Comparison of ENCODE assay signal across 8 mouse cellular contexts in the genomic region with DNA sequence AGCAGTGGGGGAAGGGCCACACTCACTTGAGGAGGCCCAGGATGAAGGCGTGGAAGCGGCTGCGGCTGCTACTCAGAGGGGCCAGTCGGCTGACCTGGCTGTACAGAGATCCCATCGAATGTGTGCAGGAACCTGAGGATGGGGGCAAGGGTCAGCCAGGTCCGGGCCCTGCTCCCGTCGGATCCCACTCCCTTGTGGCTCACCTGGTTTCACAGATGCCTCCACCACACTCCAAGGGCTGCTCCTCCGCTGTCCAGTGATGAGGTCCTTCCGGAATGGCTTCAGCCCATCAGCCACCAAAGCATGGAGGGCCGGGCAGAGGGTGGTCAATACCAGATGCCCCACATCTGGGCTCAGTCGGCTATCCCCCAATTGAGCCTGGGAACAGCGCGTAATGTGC. TPM values are rescaled to one million over a fixed set of nuclear protein-coding genes. Genes with fewer than 3 reads are reported as not detected.
DNase-seq lines count a peak whose midpoint lies in the region; ATAC-seq and TF ChIP-seq lines count a peak whose summit lies in the region.

No protein-coding gene starts in this region.

- no peak for TF ChIP-seq CTCF in kidney, adult 2 months (conservative IDR thresholded peaks at IDR 0.05; ENCODE audit: insufficient read depth, insufficient read length, low read depth, low read length)

- no peak overlapping the region for H3K9ac ChIP-seq in hindbrain, embryonic 14.5 days
- peak overlapping the region; percentile 83; the same call in 1 of the 2 replicates for H3K9ac ChIP-seq in midbrain, embryonic 13.5 days (replicated peaks)

- H3K9me3 ChIP-seq in embryonic facial prominence, embryonic 10.5 days: no peaks in the 10 kb centered on the region
- H3K9me3 ChIP-seq in hindbrain, embryonic 14.5 days (ENCODE audit: control insufficient read depth, low read length): no peaks in the 10 kb centered on the region
- no peaks in the 10 kb centered on the region for H3K9me3 ChIP-seq in midbrain, embryonic 13.5 days

- no peaks in the 10 kb centered on the region for H3K27me3 ChIP-seq in kidney, adult 2 months (replicated peaks; ENCODE audit: control insufficient read depth, insufficient read depth, low read length)
- peaks cover 62% of the 10 kb centered on the region for H3K27me3 ChIP-seq in embryonic facial prominence, embryonic 10.5 days (replicated peaks; ENCODE audit: low read depth, poor library complexity, severe bottlenecking)
- H3K27me3 ChIP-seq in hindbrain, embryonic 14.5 days (ENCODE audit: control insufficient read depth, insufficient read depth, low read length): no peaks in the 10 kb centered on the region
- peaks cover 25% of the 10 kb centered on the region for H3K27me3 ChIP-seq in midbrain, embryonic 13.5 days

- H3K36me3 ChIP-seq in kidney, adult 2 months (ENCODE audit: control insufficient read depth, insufficient read depth, low read length): no peaks in the 10 kb centered on the region
- H3K36me3 ChIP-seq in embryonic facial prominence, embryonic 10.5 days (replicated peaks): peaks cover 39% of the 10 kb centered on the region
- H3K36me3 ChIP-seq in hindbrain, embryonic 14.5 days (replicated peaks; ENCODE audit: control insufficient read depth, insufficient read depth): peaks cover 54% of the 10 kb centered on the region
- H3K36me3 ChIP-seq in midbrain, embryonic 13.5 days: peaks cover 49% of the 10 kb centered on the region

- intact Hi-C loops in left cerebral cortex, postnatal 10 days (cut with DNase I): no loop called here

- no peak for TF ChIP-seq POLR2A in kidney, adult 2 months (IDR thresholded peaks at IDR 0.05; ENCODE audit: low read depth, low read length)

- no peak overlapping the region for H3K27ac ChIP-seq in kidney, adult 2 months (ENCODE audit: insufficient read depth, low read depth, low read length)
- H3K27ac ChIP-seq in embryonic facial prominence, embryonic 10.5 days (replicated peaks): 0 out of 2 replicates have a peak overlapping the region, but pooled peaks have one; percentile 81
- no peak overlapping the region for H3K27ac ChIP-seq in hindbrain, embryonic 14.5 days
- no peak overlapping the region for H3K27ac ChIP-seq in midbrain, embryonic 13.5 days

- no peak for DNase-seq in kidney, adult 2 months
- DNase-seq in kidney, adult 11 months: no peak
- DNase-seq in embryonic facial prominence, embryonic 10.5 days (ENCODE audit: low spot score): no peak
- no peak for DNase-seq in hindbrain, embryonic 14.5 days (ENCODE audit: low spot score)
- no peak for DNase-seq in left cerebral cortex, postnatal 10 days (ENCODE audit: extremely low spot score in 1 of 2, low spot score in 2 of 2)
- DNase-seq in layer of hippocampus, postnatal 10 days (ENCODE audit: low spot score in 2 of 2): no peak
- no peak for DNase-seq in B cell, adult 2 months

- peaks cover 4% of the 10 kb centered on the region; the same call in 1 of the 2 replicates for H3K4me1 ChIP-seq in kidney, adult 2 months (ENCODE audit: control insufficient read depth, insufficient read depth, low read length)
- H3K4me1 ChIP-seq in embryonic facial prominence, embryonic 10.5 days: peaks cover 64% of the 10 kb centered on the region
- peaks cover 32% of the 10 kb centered on the region for H3K4me1 ChIP-seq in hindbrain, embryonic 14.5 days (replicated peaks; ENCODE audit: control insufficient read depth, insufficient read depth, low read length)
- peaks cover 41% of the 10 kb centered on the region for H3K4me1 ChIP-seq in midbrain, embryonic 13.5 days (replicated peaks)

- WGBS in kidney, adult 2 months: 43% methylated on average over 14 of the region's 14 CpGs
- WGBS in embryonic facial prominence, embryonic 10.5 days: 62% methylated on average over 14 of the region's 14 CpGs
- WGBS in hindbrain, embryonic 14.5 days: 73% methylated on average over 14 of the region's 14 CpGs
- WGBS in midbrain, embryonic 13.5 days: 66% methylated on average over 14 of the region's 14 CpGs

- H3K4me2 ChIP-seq in hindbrain, embryonic 14.5 days (replicated peaks): peak overlapping the region; percentile 98
- H3K4me2 ChIP-seq in midbrain, embryonic 13.5 days (replicated peaks): peak overlapping the region; percentile 94

- no peak for ATAC-seq in hindbrain, embryonic 14.5 days (ENCODE audit: low FRiP score)
- no peak for ATAC-seq in midbrain, embryonic 13.5 days

- H3K4me3 ChIP-seq in kidney, adult 2 months (ENCODE audit: insufficient read depth, low read depth, low read length): peak overlapping the region; percentile 62
- H3K4me3 ChIP-seq in embryonic facial prominence, embryonic 10.5 days: peak overlapping the region; percentile 65
- H3K4me3 ChIP-seq in hindbrain, embryonic 14.5 days (replicated peaks; ENCODE audit: low read length): peak overlapping the region; percentile 73; the same call in 1 of the 2 replicates
- H3K4me3 ChIP-seq in midbrain, embryonic 13.5 days (replicated peaks): peak overlapping the region; percentile 74

RNA-seq across cellular contexts. Expression of a gene that starts 4.1 kb away (rescaled TPM):
- polyA plus RNA-seq in kidney, adult 2 months (2012; rRNA removed): 33.6 and 34.5 TPM in 2 replicates
- 15.4 and 18.5 TPM in 2 replicates for polyA plus RNA-seq in embryonic facial prominence, embryonic 10.5 days (2016; fragmentation: Nextera tagmentation; extraction: Ambion mirVana)
- 95.7 and 117 TPM in 2 replicates for polyA plus RNA-seq in hindbrain, embryonic 14.5 days (2014; fragmentation: Nextera tagmentation; extraction: Ambion mirVana)
- 59.8 and 69.5 TPM in 2 replicates for polyA plus RNA-seq in midbrain, embryonic 13.5 days (2015; fragmentation: Nextera tagmentation; extraction: Ambion mirVana)
- 100 to 1,000 TPM; 208 to 210 TPM for total RNA-seq in left cerebral cortex, postnatal 10 days (2021)
- total RNA-seq in layer of hippocampus, postnatal 10 days (2021): 100 to 1,000 TPM; 164 to 173 TPM

RNA-seq across cellular contexts. Expression of a gene that starts 11.9 kb away (rescaled TPM):
- polyA plus RNA-seq in kidney, adult 2 months (2012; rRNA removed): not detected in 2 replicates
- 0.09 TPM in 1 of 2 replicates, not detected in the other for polyA plus RNA-seq in embryonic facial prominence, embryonic 10.5 days (2016; fragmentation: Nextera tagmentation; extraction: Ambion mirVana)
- not detected in 2 replicates for polyA plus RNA-seq in hindbrain, embryonic 14.5 days (2014; fragmentation: Nextera tagmentation; extraction: Ambion mirVana)
- polyA plus RNA-seq in midbrain, embryonic 13.5 days (2015; fragmentation: Nextera tagmentation; extraction: Ambion mirVana): not detected in 2 replicates
- total RNA-seq in left cerebral cortex, postnatal 10 days (2021): under 1 TPM in 1 of 2 experiments, not detected in 1; 0.19 TPM
- under 1 TPM in 1 of 2 experiments, not detected in 1; 0.18 TPM for total RNA-seq in layer of hippocampus, postnatal 10 days (2021)

RNA-seq across cellular contexts. Expression of a gene that starts 12.8 kb away (rescaled TPM):
- 40.3 and 54.9 TPM in 2 replicates for polyA plus RNA-seq in kidney, adult 2 months (2012; rRNA removed)
- 364 and 386 TPM in 2 replicates for polyA plus RNA-seq in embryonic facial prominence, embryonic 10.5 days (2016; fragmentation: Nextera tagmentation; extraction: Ambion mirVana)
- 416 and 468 TPM in 2 replicates for polyA plus RNA-seq in hindbrain, embryonic 14.5 days (2014; fragmentation: Nextera tagmentation; extraction: Ambion mirVana)
- 351 and 358 TPM in 2 replicates for polyA plus RNA-seq in midbrain, embryonic 13.5 days (2015; fragmentation: Nextera tagmentation; extraction: Ambion mirVana)
- 100 to 1,000 TPM; 165 to 177 TPM for total RNA-seq in left cerebral cortex, postnatal 10 days (2021)
- total RNA-seq in layer of hippocampus, postnatal 10 days (2021): 100 to 1,000 TPM; 159 to 162 TPM

RNA-seq across cellular contexts. Expression of a gene that starts 47.0 kb away (rescaled TPM):
- polyA plus RNA-seq in kidney, adult 2 months (2012; rRNA removed): 79.3 and 96.0 TPM in 2 replicates
- 2.8 and 3.2 TPM in 2 replicates for polyA plus RNA-seq in embryonic facial prominence, embryonic 10.5 days (2016; fragmentation: Nextera tagmentation; extraction: Ambion mirVana)
- polyA plus RNA-seq in hindbrain, embryonic 14.5 days (2014; fragmentation: Nextera tagmentation; extraction: Ambion mirVana): 0.11 TPM in 1 of 2 replicates, not detected in the other
- polyA plus RNA-seq in midbrain, embryonic 13.5 days (2015; fragmentation: Nextera tagmentation; extraction: Ambion mirVana): 0.24 TPM in 1 of 2 replicates, not detected in the other
- total RNA-seq in left cerebral cortex, postnatal 10 days (2021): not detected
- total RNA-seq in layer of hippocampus, postnatal 10 days (2021): under 1 TPM; 0.22 to 0.48 TPM
